Mouse (Mus musculus) forebrain, embryonic 13.5 days (tissue): ENCODE measurements around the gene Gm45140. TPM values are rescaled to one million over a fixed set of nuclear protein-coding genes. Genes with fewer than 3 reads are reported as not detected.

Source experiments
- ATAC-seq: fragments of 200-750 bp; cut with Nextera tagmentation; 2 replicates; pipeline ENCODE4 v1.8.0; 2017
- H3K27ac ChIP-seq: fragments of 300-500 bp; sonication (generic); 2 replicates; pipeline ENCODE4 v1.5.1; 2015; ENCODE audit warnings: inconsistent platforms, mild to moderate bottlenecking, moderate library complexity
- H3K27me3 ChIP-seq: fragments of 300-500 bp; sonication (generic); 2 replicates; pipeline ENCODE4 v1.6.1; 2015; ENCODE audit warnings: mild to moderate bottlenecking, inconsistent platforms
- H3K36me3 ChIP-seq: fragments of 300-500 bp; sonication (generic); 2 replicates; pipeline ENCODE4 v1.6.1; 2015; ENCODE audit warnings: mild to moderate bottlenecking, inconsistent platforms; ENCODE audit not compliant: poor library complexity, severe bottlenecking
- H3K4me1 ChIP-seq: fragments of 300-500 bp; sonication (generic); 2 replicates; pipeline ENCODE4 v1.6.1; 2015; ENCODE audit warnings: inconsistent platforms
- H3K4me2 ChIP-seq: fragments of 300-500 bp; sonication (generic); 2 replicates; pipeline ENCODE4 v1.6.1; 2015; ENCODE audit warnings: inconsistent platforms, mild to moderate bottlenecking, moderate library complexity
- H3K4me3 ChIP-seq: fragments of 300-500 bp; sonication (generic); 2 replicates; pipeline ENCODE4 v1.5.1; 2015; ENCODE audit warnings: mild to moderate bottlenecking, inconsistent platforms
- H3K9ac ChIP-seq: fragments of 300-500 bp; sonication (generic); 2 replicates; pipeline ENCODE4 v1.6.1; 2015; ENCODE audit warnings: mild to moderate bottlenecking, inconsistent platforms
- H3K9me3 ChIP-seq: fragments of 300-500 bp; sonication (generic); replicated peaks from 2 replicates; pipeline ENCODE4 v1.6.1; 2016; ENCODE audit warnings: inconsistent platforms
- WGBS: fragments of 180-500 bp; shearing (Covaris S2); methylation state at CpG from one replicate; pipeline ENCODE4 v1.1.7; 2015; 5-methylcytosine and 5-hydroxymethylcytosine counted together
- polyA plus RNA-seq: library from polyadenylated mRNA; unstranded; fragments of >200 nt; fragmentation: Nextera tagmentation; extraction: Ambion mirVana; gene quantifications from 2 replicates; pipeline ENCODE4 v1.2.1, GENCODE M21; 2015

The Gm45140 gene
- polyA plus RNA-seq, 1 experiment from 2014 or later, result 1.4 TPM

DNA sequence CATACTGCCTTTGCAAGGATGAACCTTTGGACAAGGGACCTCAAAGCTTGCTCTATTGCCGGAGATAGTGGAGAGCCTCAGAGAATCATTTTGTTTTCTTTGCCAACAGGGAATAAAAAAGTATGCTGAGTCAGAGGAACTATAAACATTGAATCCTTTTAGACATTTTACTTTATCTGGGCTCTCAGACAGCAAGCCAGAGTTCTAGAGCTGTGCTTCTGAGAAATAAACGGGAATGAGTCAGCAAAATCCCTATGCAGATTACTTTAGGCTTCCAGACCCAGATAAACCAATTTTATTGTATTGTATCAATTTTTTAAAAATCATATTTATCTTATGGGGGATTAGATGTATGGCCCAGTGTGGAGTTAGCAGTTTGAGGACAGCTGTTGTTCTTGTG, 31.7 kb upstream of the Gm45140 start:
- Histone ChIP-seq H3K36me3 (no peaks in the 10 kb centered on the region), H3K9ac (no peak overlapping the region), H3K4me2 (no peak overlapping the region), H3K27ac (no peak overlapping the region), H3K27me3 (no peaks in the 10 kb centered on the region), H3K9me3 (no peaks in the 10 kb centered on the region), H3K4me1 (no peaks in the 10 kb centered on the region), H3K4me3 (no peak overlapping the region)
- 83% methylated on average over 2 of the region's 2 CpGs for WGBS
- no peak for ATAC-seq

DNA sequence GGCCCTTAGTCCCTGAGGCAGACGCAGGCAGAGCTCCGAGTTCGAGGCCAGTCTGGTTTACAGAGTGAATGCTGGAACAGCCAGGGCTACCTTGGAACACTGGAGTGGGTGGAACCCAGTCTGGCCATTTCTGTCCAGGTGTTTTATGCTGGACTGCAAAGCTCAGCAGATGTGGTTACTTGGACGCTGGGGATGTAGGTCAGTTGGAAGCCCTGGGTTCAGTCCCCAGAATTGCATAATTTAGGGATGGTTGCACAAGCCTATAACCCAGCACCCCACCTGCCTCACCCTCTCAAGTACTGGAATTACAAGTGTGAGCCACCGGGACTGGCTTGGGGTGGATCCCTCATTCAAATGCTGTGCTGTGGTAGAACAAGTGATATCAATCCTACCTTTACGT, 30.6 kb upstream of the Gm45140 start:
- H3K4me2 ChIP-seq, result no peak overlapping the region
- WGBS, result 85% methylated on average over 6 of the region's 6 CpGs
- no peak for ATAC-seq
- no peak overlapping the region for H3K27ac ChIP-seq
- H3K27me3 ChIP-seq, result 0 out of 2 replicates have a peak, but pooled peaks cover 4% of the 10 kb centered on the region
- no peaks in the 10 kb centered on the region for H3K36me3 ChIP-seq
- no peak overlapping the region for H3K4me3 ChIP-seq
- H3K9me3 ChIP-seq, result no peaks in the 10 kb centered on the region
- no peak overlapping the region for H3K9ac ChIP-seq
- no peaks in the 10 kb centered on the region for H3K4me1 ChIP-seq

DNA sequence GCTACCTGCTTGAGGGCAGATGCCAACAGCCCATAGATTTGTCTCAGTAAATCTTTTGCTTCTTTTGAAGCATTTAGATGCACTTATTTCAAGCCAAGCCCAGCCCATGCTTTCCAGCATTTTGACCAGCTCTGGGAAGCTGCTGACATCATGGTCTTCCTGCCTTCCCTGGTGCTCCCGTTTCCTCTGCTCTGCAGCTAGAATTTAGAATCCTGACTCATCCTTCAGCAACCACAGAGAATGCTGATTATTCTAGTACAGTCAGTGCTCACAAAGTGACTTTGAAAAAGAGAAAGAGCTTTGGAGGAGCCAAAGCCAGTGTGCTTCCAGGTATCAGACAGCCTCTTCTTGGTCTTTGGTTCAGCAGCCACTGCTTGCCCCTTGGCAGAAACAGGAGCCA, 21.5 kb upstream of the Gm45140 start:
- Histone ChIP-seq H3K27me3 (0 out of 2 replicates have a peak, but pooled peaks cover 4% of the 10 kb centered on the region), H3K9ac (no peak overlapping the region), H3K9me3 (no peaks in the 10 kb centered on the region), H3K4me3 (no peak overlapping the region), H3K36me3 (no peaks in the 10 kb centered on the region), H3K4me1 (no peaks in the 10 kb centered on the region), H3K4me2 (no peak overlapping the region), H3K27ac (no peak overlapping the region)
- no peak for ATAC-seq
- 69% methylated on average over 1 of the region's 1 CpGs for WGBS

DNA sequence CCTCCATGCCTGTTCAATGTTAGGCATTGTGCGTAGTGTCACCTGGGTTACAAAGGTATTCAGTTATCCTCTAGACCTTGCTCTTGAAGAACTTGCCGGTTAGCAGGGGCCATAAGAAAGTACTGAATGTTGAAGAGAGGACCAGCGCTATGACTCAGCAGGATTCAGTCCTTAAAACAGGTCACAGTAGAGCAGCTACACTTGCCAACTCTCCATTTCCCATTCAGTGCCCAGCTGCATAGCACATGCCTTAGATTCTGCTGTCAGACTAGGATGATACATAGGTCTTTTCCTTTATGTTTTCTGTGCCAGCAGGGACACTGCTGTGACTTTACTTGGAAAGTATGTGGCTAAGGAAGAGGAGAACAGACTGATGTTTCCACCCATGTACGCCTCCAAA, 17.9 kb upstream of the Gm45140 start:
- ATAC-seq, result no peak

DNA sequence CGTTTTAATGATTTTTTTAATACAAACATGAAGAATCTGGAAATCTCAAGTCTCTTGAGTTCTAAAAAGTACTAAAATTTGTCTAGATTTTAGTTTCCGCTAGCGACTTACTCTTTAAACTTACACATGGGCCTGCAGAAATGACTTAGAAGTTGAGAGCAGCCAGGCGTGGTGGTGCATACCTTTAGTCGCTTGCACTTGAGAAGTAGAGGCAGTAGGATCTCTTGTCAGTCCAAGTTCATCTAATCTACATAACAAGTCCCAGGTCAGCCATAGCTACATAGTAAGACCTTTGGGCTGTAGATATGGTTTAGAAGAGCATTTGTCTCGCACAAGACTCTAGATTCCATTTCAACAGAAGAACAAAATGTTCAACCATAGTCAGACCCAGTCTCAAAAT, 16.3 kb upstream of the Gm45140 start:
- Histone ChIP-seq H3K9ac (no peak overlapping the region), H3K27ac (no peak overlapping the region), H3K9me3 (no peaks in the 10 kb centered on the region), H3K27me3 (no peaks in the 10 kb centered on the region), H3K4me2 (no peak overlapping the region), H3K4me1 (peaks cover 33% of the 10 kb centered on the region), H3K36me3 (0 out of 2 replicates have a peak, but pooled peaks cover 6% of the 10 kb centered on the region), H3K4me3 (peak overlapping the region; percentile 98; the same call in 1 of the 2 replicates)
- 85% methylated on average over 6 of the region's 6 CpGs for WGBS
- ATAC-seq, result no peak

More for the DNA sequence above, 17.9 kb upstream of the Gm45140 start:
- H3K36me3 ChIP-seq, result 0 out of 2 replicates have a peak, but pooled peaks cover 5% of the 10 kb centered on the region
- no peak overlapping the region for H3K9ac ChIP-seq
- no peaks in the 10 kb centered on the region for H3K9me3 ChIP-seq
- H3K4me3 ChIP-seq, result no peak overlapping the region
- H3K27ac ChIP-seq, result no peak overlapping the region
- 87% methylated on average over 4 of the region's 4 CpGs for WGBS
- no peak overlapping the region for H3K4me2 ChIP-seq
- peaks cover 17% of the 10 kb centered on the region for H3K4me1 ChIP-seq
- no peaks in the 10 kb centered on the region for H3K27me3 ChIP-seq

DNA sequence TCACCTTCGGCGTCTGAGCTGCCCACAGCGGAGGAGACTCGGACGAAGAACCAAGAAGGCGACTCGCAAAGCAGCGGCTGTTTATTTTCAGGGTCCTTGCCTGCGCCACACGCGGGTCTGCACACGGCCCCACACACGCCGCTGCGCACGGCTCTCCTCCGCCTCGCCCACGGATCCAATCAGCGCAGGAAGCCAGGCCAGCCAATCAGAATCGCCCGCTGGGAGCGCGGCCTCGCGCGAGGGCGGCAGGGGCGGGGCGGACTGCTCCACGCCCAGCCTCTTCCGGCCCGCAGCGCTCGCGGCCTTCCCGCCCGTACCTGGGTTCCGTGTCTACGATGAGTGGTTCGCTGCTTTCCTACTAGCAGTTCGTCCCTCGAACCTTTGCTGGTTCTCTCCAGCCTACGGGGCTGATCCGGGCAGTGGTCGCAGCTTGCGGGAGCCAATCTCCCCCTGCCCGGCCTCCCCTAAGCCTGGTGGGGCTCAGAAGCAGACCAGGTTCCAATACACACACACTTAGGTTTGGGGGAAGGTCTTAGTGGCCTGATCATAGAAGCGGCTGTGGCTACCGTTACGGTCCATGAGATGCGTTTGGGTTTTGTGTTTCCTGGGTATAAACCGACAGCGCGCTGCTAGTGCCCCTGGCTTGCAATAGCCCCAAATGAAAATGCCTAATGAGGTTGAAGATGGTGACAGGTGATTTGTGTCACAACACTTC, 15.5 kb upstream of the Gm45140 start, which contains the start of gene Cnbp:
TSS of gene Cnbp (minus strand) at position 207 of the 715 bp plus-strand sequence.
- Histone ChIP-seq H3K4me1 (peaks cover 35% of the 10 kb centered on the region), H3K36me3 (0 out of 2 replicates have a peak, but pooled peaks cover 6% of the 10 kb centered on the region), H3K9me3 (no peaks in the 10 kb centered on the region), H3K27me3 (no peaks in the 10 kb centered on the region), H3K4me2 (peak within 1 kb of the TSS; percentile 85), H3K9ac (peak within 1 kb of the TSS; percentile 100), H3K4me3 (peak within 1 kb of the TSS; percentile 98), H3K27ac (peak within 1 kb of the TSS; percentile 92)
- WGBS, result under 1% methylated on average over 52 of the region's 55 CpGs
- ATAC-seq, result peak; percentile 99

DNA sequence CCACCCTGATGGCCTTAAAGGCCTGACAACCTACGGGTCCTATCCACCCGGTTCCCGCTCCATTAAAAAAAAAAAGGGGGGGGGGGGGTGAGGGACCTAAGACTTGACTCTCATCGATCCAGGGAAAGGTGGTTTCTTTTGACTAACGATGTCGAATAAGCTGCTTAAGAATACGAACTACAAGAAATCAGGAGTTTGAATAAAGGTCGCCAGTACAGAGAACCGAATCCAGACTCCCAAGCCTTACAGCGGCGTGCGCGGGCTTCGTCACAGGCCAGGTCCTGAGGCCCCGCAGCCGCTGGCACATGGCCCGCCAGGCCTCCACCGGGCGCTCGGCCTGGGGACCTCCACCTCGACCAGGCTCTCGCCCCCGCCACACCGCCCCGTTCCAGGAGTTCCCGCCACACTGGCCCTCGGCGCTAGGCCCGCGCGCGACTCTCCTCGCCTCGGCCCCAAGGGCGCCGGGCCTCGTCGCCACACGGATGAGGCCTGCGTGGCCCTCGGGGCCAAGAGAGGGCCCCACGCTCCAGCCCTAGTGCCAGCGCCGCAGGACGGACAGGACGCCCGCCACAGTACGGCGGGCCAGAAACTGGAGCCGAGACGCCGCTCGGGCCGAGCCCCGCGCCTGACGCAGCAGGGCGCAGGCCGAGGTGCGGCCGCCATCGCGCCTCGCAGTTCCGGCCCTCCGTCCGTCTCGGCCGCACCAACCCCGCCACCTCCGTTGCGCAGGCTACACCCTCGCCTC, 14.7 kb upstream of the Gm45140 start:
- H3K9ac ChIP-seq, result peak overlapping the region; percentile 100
- peaks cover 35% of the 10 kb centered on the region for H3K4me1 ChIP-seq
- peak; percentile 73 for ATAC-seq
- H3K4me2 ChIP-seq, result peak overlapping the region; percentile 85
- H3K36me3 ChIP-seq, result peaks cover 9% of the 10 kb centered on the region
- WGBS, result 0% methylated on average over 60 of the region's 73 CpGs
- H3K27ac ChIP-seq, result peak overlapping the region; percentile 92
- no peaks in the 10 kb centered on the region for H3K27me3 ChIP-seq
- peak overlapping the region; percentile 98 for H3K4me3 ChIP-seq
- no peaks in the 10 kb centered on the region for H3K9me3 ChIP-seq

DNA sequence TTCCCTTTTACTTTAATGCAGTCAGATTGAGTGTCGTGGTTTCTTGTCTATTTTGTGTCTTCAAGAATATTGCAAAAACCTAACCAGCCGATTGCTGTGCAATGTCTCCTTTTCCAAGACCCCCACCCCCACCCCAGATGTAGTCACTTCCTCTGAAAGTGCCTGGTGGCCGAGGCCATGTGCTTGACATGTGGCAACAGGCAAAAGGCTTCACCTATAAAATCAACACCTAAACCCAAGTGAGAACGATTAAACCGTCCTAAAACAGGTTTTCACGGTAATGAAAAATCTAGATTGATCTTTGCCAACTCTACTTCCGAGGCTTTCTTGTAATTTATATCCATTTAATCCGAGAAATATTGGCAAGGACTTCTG, 14.2 kb upstream of the Gm45140 start:
- H3K4me3 ChIP-seq, result peak overlapping the region; percentile 98
- H3K9me3 ChIP-seq, result no peaks in the 10 kb centered on the region
- peak overlapping the region; percentile 100 for H3K9ac ChIP-seq
- no peak overlapping the region for H3K27ac ChIP-seq
- no peaks in the 10 kb centered on the region for H3K27me3 ChIP-seq
- no peak for ATAC-seq
- H3K4me1 ChIP-seq, result peaks cover 35% of the 10 kb centered on the region
- peak overlapping the region; percentile 85 for H3K4me2 ChIP-seq
- H3K36me3 ChIP-seq, result peaks cover 14% of the 10 kb centered on the region
- under 1% methylated on average over 8 of the region's 8 CpGs for WGBS

DNA sequence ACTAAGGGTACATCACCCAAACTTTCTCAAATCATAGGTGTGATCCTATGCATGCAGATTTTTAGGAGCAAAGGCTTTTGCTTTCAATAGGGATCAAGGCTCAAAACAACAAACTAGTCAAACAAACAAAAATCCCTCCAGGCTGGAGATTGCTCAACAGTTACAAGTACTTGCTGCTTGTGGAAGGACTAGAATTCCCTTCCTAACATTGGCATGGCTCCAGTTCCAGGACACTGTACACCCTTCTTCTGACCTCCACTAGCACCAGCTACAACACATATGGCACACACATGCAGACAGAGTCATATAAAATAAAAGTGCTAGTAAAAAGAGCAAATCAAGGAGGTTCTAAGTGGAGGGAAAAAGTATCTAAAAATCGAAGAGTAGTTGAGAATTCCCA, 11.2 kb upstream of the Gm45140 start:
- Histone ChIP-seq H3K27me3 (no peaks in the 10 kb centered on the region), H3K27ac (no peak overlapping the region), H3K9ac (no peak overlapping the region), H3K4me2 (peak overlapping the region; percentile 10; the same call in 1 of the 2 replicates), H3K4me3 (no peak overlapping the region), H3K4me1 (peaks cover 35% of the 10 kb centered on the region), H3K9me3 (no peaks in the 10 kb centered on the region), H3K36me3 (peaks cover 42% of the 10 kb centered on the region)
- no peak for ATAC-seq
- WGBS, result 93% methylated on average over 1 of the region's 1 CpGs

DNA sequence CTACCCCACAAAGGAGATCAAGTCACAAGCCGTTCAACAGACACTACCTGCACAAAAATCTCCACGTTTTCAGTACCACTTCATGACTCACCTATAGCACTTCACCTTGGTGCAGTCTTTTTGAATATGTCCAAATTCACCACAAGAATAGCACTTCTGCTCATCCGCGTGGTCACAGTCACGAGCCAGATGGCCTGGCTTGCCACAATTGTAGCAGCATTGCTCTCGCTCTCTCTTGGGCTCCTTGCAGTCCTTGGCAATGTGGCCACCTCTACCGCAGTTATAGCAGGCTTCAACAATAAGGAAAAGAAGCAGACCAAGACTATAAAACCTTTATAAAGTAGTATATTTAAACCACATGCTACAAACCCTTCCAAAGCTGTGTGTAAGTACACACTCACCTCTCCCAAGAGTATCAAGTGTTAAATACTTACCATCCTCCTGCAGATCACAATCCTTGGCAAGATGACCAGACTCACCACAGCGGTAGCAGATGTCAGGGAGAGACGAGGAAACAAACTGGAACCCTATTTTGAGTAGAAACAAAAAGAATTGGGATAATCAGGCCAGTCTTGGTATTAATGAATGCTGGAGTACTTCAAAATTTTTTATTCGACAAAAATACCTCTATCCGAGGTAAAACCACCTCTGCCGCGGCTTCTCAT, 9.6 kb upstream of the Gm45140 start:
- 91% methylated on average over 13 of the region's 13 CpGs for WGBS

DNA sequence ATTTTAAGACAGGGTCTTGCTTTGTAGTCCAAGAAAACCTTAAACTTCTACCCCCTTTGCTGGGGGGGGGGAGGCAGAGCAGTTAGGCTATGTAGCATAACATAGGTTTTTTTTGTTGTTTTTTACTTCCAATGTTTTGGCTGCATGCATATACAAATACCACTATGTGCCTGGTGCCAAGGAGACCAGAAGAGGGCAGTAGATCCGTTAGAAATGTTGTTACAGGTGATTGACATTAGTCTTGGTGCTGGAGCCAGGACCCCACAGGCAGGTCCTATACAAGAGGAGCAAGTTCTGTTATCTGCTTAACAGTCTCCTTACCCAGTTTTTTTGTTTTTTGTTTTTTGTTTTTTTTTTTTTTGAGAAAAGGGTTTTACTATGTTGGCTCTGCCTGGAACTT, 6.7 kb upstream of the Gm45140 start:
- no peaks in the 10 kb centered on the region for H3K27me3 ChIP-seq
- no peak overlapping the region for H3K9ac ChIP-seq
- H3K9me3 ChIP-seq, result no peaks in the 10 kb centered on the region
- WGBS, result 13% methylated on average over 1 of the region's 1 CpGs
- no peak for ATAC-seq
- H3K36me3 ChIP-seq, result peaks cover 46% of the 10 kb centered on the region
- H3K4me2 ChIP-seq, result no peak overlapping the region
- no peak overlapping the region for H3K27ac ChIP-seq
- H3K4me3 ChIP-seq, result no peak overlapping the region
- H3K4me1 ChIP-seq, result peaks cover 21% of the 10 kb centered on the region

More for the DNA sequence above, 9.6 kb upstream of the Gm45140 start:
- Histone ChIP-seq H3K36me3 (peaks cover 51% of the 10 kb centered on the region), H3K4me1 (peaks cover 31% of the 10 kb centered on the region), H3K9ac (no peak overlapping the region), H3K27ac (no peak overlapping the region), H3K9me3 (no peaks in the 10 kb centered on the region), H3K27me3 (no peaks in the 10 kb centered on the region), H3K4me2 (no peak overlapping the region), H3K4me3 (no peak overlapping the region)
- no peak for ATAC-seq

DNA sequence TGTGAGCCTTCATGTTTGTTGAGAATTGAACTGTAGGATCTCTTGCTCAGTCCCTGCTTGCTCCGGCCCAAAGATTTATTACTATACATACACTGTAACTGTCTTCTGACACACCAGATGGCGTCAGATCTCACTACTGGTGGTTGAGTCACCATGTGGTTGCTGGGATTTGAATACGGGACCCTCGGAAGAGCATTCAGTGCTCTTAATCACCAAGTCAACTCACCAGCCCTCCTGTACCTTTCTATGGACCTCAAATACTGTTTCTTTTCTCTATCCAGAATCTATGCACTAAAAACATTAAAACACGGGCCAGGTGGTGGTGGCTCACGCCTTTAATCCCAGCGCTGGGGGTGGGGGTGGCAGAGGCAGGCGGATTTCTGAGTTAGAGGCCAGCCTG, 6.0 kb upstream of the Gm45140 start:
- Histone ChIP-seq H3K36me3 (peaks cover 46% of the 10 kb centered on the region), H3K27me3 (no peaks in the 10 kb centered on the region), H3K9me3 (no peaks in the 10 kb centered on the region), H3K4me2 (no peak overlapping the region), H3K4me3 (no peak overlapping the region), H3K4me1 (peaks cover 20% of the 10 kb centered on the region), H3K9ac (no peak overlapping the region), H3K27ac (no peak overlapping the region)
- WGBS, result 82% methylated on average over 8 of the region's 8 CpGs
- no peak for ATAC-seq
